Mouse (Mus musculus): ENCODE data around the gene Fan1. TPM values are rescaled to one million over a fixed set of nuclear protein-coding genes. Genes with fewer than 3 reads are reported as not detected.
A peak's percentile ranks its signal among the peaks of the same experiment; 100 is the strongest.

Gene Fan1
- total RNA-seq, 1 experiment from 2014 or later, result 7.5 TPM

- ATAC-seq (replicated peaks; ENCODE audit: low read depth, poor library complexity, severe bottlenecking), result no peak
Measured at GRCm38 (mm10) chr7:64347813-64348212, 26.1 kb downstream of the Fan1 start.

GRCm38 (mm10) chr7:64332686-64333085, 41.2 kb downstream of the Fan1 start:
- no peak for ATAC-seq (replicated peaks; ENCODE audit: low read depth, poor library complexity, severe bottlenecking)

- ATAC-seq (replicated peaks; ENCODE audit: low read depth, poor library complexity, severe bottlenecking), result no peak; the same call in 1 of the 2 replicates
Measured at GRCm38 (mm10) chr7:64331309-64331708, 42.6 kb downstream of the Fan1 start.

- ATAC-seq (replicated peaks; ENCODE audit: low read depth, poor library complexity, severe bottlenecking), result no peak
Measured at GRCm38 (mm10) chr7:64327486-64327885, 46.4 kb downstream of the Fan1 start.

- peak; percentile 99 for ATAC-seq (replicated peaks; ENCODE audit: low read depth, poor library complexity, severe bottlenecking)
Measured at GRCm38 (mm10) chr7:64326892-64327291, 47.0 kb downstream of the Fan1 start.

- ATAC-seq (replicated peaks; ENCODE audit: low read depth, poor library complexity, severe bottlenecking), result no peak
Measured at GRCm38 (mm10) chr7:64321658-64322057, 52.2 kb downstream of the Fan1 start.

- ATAC-seq (replicated peaks; ENCODE audit: low read depth, poor library complexity, severe bottlenecking), result no peak
Measured at GRCm38 (mm10) chr7:64321125-64321524, 52.8 kb downstream of the Fan1 start.

GRCm38 (mm10) chr7:64312811-64313210, 61.1 kb downstream of the Fan1 start:
- ATAC-seq (replicated peaks; ENCODE audit: low read depth, poor library complexity, severe bottlenecking), result no peak

GRCm38 (mm10) chr7:64310756-64311155, 63.1 kb downstream of the Fan1 start:
- ATAC-seq (replicated peaks; ENCODE audit: low read depth, poor library complexity, severe bottlenecking), result no peak

GRCm38 (mm10) chr7:64310241-64310640, 63.7 kb downstream of the Fan1 start:
- no peak for ATAC-seq (replicated peaks; ENCODE audit: low read depth, poor library complexity, severe bottlenecking)

Other genes with a start within 250 kb of the Fan1 start
- gene Trpm1, start 220.3 kb downstream of the Fan1 start, total RNA-seq (2017), result 0.18 TPM in 1 of 2 replicates, not detected in the other
- gene Mtmr10, start 86.4 kb downstream of the Fan1 start, total RNA-seq (2017), result 2.7 and 2.8 TPM in 2 replicates
- 135 and 144 TPM in 2 replicates for gene Mphosph10, start 18.2 kb upstream of the Fan1 start, total RNA-seq (2017)
- 27.4 and 81.6 TPM in 2 replicates for gene Mcee, start 18.5 kb upstream of the Fan1 start, total RNA-seq (2017)
- not detected in 2 replicates for gene Apba2, start 127.6 kb upstream of the Fan1 start, total RNA-seq (2017)

All from common myeloid progenitor, adult 5-6 weeks (primary cell).